Mouse (Mus musculus) lung, postnatal 0 days (tissue): ENCODE results near the gene Ube2d2b.

Experiments
- CTCF ChIP-seq: IDR thresholded peaks from 2 replicates; pipeline ENCODE4 v1.5.1; 2016; ENCODE audit warnings: antibody characterized with exemption, mild to moderate bottlenecking
- EP300 ChIP-seq: IDR thresholded peaks from 2 replicates; pipeline ENCODE4 v1.6.1; 2016; ENCODE audit warnings: antibody characterized with exemption, mild to moderate bottlenecking, control low read depth

DNA sequence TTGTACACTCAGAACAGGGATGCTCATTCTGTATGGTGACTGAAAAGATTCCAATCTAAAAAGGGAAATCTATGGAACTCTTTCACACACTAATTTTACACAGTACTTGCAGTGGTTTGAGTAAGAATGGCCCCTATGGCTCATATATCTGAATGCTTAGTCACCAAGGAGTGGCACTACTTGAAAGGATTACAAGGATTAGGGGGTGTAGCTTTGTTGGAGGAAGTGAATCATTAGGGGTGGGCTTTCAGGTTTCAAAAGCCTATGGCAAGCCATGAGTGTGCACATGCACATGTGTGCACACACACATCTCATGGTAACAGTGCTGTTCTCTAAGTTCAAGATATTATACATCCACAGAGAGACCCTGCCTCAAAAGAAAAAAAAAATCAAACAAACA, 27.3 kb upstream of the Ube2d2b start:
- TF ChIP-seq CTCF: no peak
- no peak for TF ChIP-seq EP300
